In genomic region chr15:101772080-101772710, GRCm38 (mm10) we compare ENCODE assay signal across 9 mouse cellular contexts. TPM values are rescaled to one million over a fixed set of nuclear protein-coding genes. Genes with fewer than 3 reads are reported as not detected.
A peak's percentile ranks its signal among the peaks of the same experiment; 100 is the strongest.
DNase-seq lines count a peak whose midpoint lies in the region; ATAC-seq and TF ChIP-seq lines count a peak whose summit lies in the region.
"Had no signal": no experiment of that assay in that cellular context is flagged by ENCODE, and none has a peak within 500 bp of the region (broad histone marks: within the 10 kb centered on the region; RNA-seq: fewer than 3 reads in every experiment).

No protein-coding gene starts in this region.

- 0 out of 2 replicates have a peak, but pooled peaks have one; percentile 21 for TF ChIP-seq CTCF in gastrocnemius, adult 2 months (IDR thresholded peaks at IDR 0.05)

- no peaks in the 10 kb centered on the region for H3K9me3 ChIP-seq in embryonic facial prominence, embryonic 15.5 days (replicated peaks)
- H3K9me3 ChIP-seq in stomach, embryonic 15.5 days = no peaks in the 10 kb centered on the region

- DNase-seq in gastrocnemius, adult 2 months = no peak
- no peak for DNase-seq in gastrocnemius, postnatal 25 days
- DNase-seq in right cerebral cortex, adult 18-20 months = peak; percentile 10
- no peak for DNase-seq in right cerebral cortex, postnatal 25 days
- peak; percentile 10 to 20 for DNase-seq in layer of hippocampus, postnatal 14 days (ENCODE audit: low spot score in 2 of 2)
- DNase-seq in left cerebral cortex, adult 18-20 months (ENCODE audit: low spot score in 2 of 2) = no peak

- peaks cover 15% of the 10 kb centered on the region; the same call in 1 of the 2 replicates for H3K4me1 ChIP-seq in embryonic facial prominence, embryonic 15.5 days
- H3K4me1 ChIP-seq in stomach, embryonic 15.5 days = no peaks in the 10 kb centered on the region

- no peaks in the 10 kb centered on the region for H3K36me3 ChIP-seq in embryonic facial prominence, embryonic 15.5 days
- H3K36me3 ChIP-seq in stomach, embryonic 15.5 days = no peaks in the 10 kb centered on the region

- intact Hi-C loops in gastrocnemius, adult 2 months (cut with DNase I) = loop anchor here (1.0 to 5.0 kb wide), 5 partner anchors 201 to 435 kb away; no protein-coding TSS in a partner anchor

- 62% methylated on average over 5 of the region's 5 CpGs for WGBS in embryonic facial prominence, embryonic 15.5 days
- WGBS in stomach, embryonic 15.5 days = 61% methylated on average over 5 of the region's 5 CpGs

- no peak overlapping the region for H3K27ac ChIP-seq in gastrocnemius, adult 2 months
- peak overlapping the region; percentile 80 for H3K27ac ChIP-seq in embryonic facial prominence, embryonic 15.5 days (replicated peaks)
- peak overlapping the region; percentile 48; the same call in 1 of the 2 replicates for H3K27ac ChIP-seq in stomach, embryonic 15.5 days

- no peak overlapping the region for H3K9ac ChIP-seq in embryonic facial prominence, embryonic 15.5 days
- no peak overlapping the region for H3K9ac ChIP-seq in stomach, embryonic 15.5 days

- H3K4me3 ChIP-seq in gastrocnemius, adult 2 months = no peak overlapping the region
- H3K4me3 ChIP-seq in embryonic facial prominence, embryonic 15.5 days (replicated peaks) = no peak overlapping the region
- no peak overlapping the region for H3K4me3 ChIP-seq in stomach, embryonic 15.5 days (replicated peaks)

- no peak overlapping the region for H3K4me2 ChIP-seq in embryonic facial prominence, embryonic 15.5 days (replicated peaks)
- H3K4me2 ChIP-seq in stomach, embryonic 15.5 days = no peak overlapping the region

- H3K27me3 ChIP-seq in embryonic facial prominence, embryonic 15.5 days = no peaks in the 10 kb centered on the region
- no peaks in the 10 kb centered on the region for H3K27me3 ChIP-seq in stomach, embryonic 15.5 days (replicated peaks)

- no peak for ATAC-seq in embryonic facial prominence, embryonic 15.5 days (ENCODE audit: insufficient number of reproducible peaks, low FRiP score, low TSS enrichment, low read depth)
- no peak for ATAC-seq in stomach, embryonic 15.5 days (ENCODE audit: insufficient read depth, low FRiP score, low read depth)

RNA-seq across cellular contexts. Expression of gene Krt72, which starts 14.1 kb away (rescaled TPM):
- total RNA-seq in gastrocnemius, adult 2 months (2021) = not detected
- not detected for total RNA-seq in gastrocnemius, postnatal 25 days (2021)
- 7.3 and 8.2 TPM in 2 replicates for polyA plus RNA-seq in embryonic facial prominence, embryonic 15.5 days (2015; fragmentation: Nextera tagmentation; extraction: Ambion mirVana)
- total RNA-seq in layer of hippocampus, postnatal 14 days (2021) = not detected
- not detected in 2 replicates for polyA plus RNA-seq in stomach, embryonic 15.5 days (2015; fragmentation: Nextera tagmentation; extraction: Ambion mirVana)
- total RNA-seq in left cerebral cortex, adult 18-20 months (2021) = not detected
- total RNA-seq: layer of hippocampus, postnatal 36 days had no signal

RNA-seq across cellular contexts. Expression of gene Krt71, which starts 29.3 kb away (rescaled TPM):
- not detected for total RNA-seq in gastrocnemius, adult 2 months (2021)
- total RNA-seq in gastrocnemius, postnatal 25 days (2021) = not detected
- 101 and 197 TPM in 2 replicates for polyA plus RNA-seq in embryonic facial prominence, embryonic 15.5 days (2015; fragmentation: Nextera tagmentation; extraction: Ambion mirVana)
- not detected for total RNA-seq in layer of hippocampus, postnatal 14 days (2021)
- not detected in 2 replicates for polyA plus RNA-seq in stomach, embryonic 15.5 days (2015; fragmentation: Nextera tagmentation; extraction: Ambion mirVana)
- total RNA-seq in left cerebral cortex, adult 18-20 months (2021) = not detected
- total RNA-seq: layer of hippocampus, postnatal 36 days had no signal

RNA-seq across cellular contexts. Expression of gene Krt73, which starts 30.0 kb away (rescaled TPM):
- total RNA-seq in gastrocnemius, adult 2 months (2021) = not detected
- not detected for total RNA-seq in gastrocnemius, postnatal 25 days (2021)
- 17.2 and 30.5 TPM in 2 replicates for polyA plus RNA-seq in embryonic facial prominence, embryonic 15.5 days (2015; fragmentation: Nextera tagmentation; extraction: Ambion mirVana)
- total RNA-seq in layer of hippocampus, postnatal 14 days (2021) = 1 to 10 TPM; 7.7 to 8.2 TPM
- not detected in 2 replicates for polyA plus RNA-seq in stomach, embryonic 15.5 days (2015; fragmentation: Nextera tagmentation; extraction: Ambion mirVana)
- 1 to 10 TPM; 1.7 TPM for total RNA-seq in left cerebral cortex, adult 18-20 months (2021)

RNA-seq across cellular contexts. Expression of gene Krt2, which starts 45.8 kb away (rescaled TPM):
- total RNA-seq in gastrocnemius, adult 2 months (2021) = not detected
- not detected for total RNA-seq in gastrocnemius, postnatal 25 days (2021)
- 1.2 and 2.0 TPM in 2 replicates for polyA plus RNA-seq in embryonic facial prominence, embryonic 15.5 days (2015; fragmentation: Nextera tagmentation; extraction: Ambion mirVana)
- 1 to 10 TPM; 2.6 to 3.7 TPM for total RNA-seq in layer of hippocampus, postnatal 14 days (2021)
- not detected in 2 replicates for polyA plus RNA-seq in stomach, embryonic 15.5 days (2015; fragmentation: Nextera tagmentation; extraction: Ambion mirVana)
- under 1 TPM; 0.28 to 0.67 TPM for total RNA-seq in left cerebral cortex, adult 18-20 months (2021)

RNA-seq across cellular contexts. Expression of gene Krt5, which starts 59.5 kb away (rescaled TPM):
- not detected for total RNA-seq in gastrocnemius, adult 2 months (2021)
- not detected for total RNA-seq in gastrocnemius, postnatal 25 days (2021)
- polyA plus RNA-seq in embryonic facial prominence, embryonic 15.5 days (2015; fragmentation: Nextera tagmentation; extraction: Ambion mirVana) = 867 and 987 TPM in 2 replicates
- total RNA-seq in layer of hippocampus, postnatal 14 days (2021) = under 1 TPM; 0.33 to 0.48 TPM
- 187 and 301 TPM in 2 replicates for polyA plus RNA-seq in stomach, embryonic 15.5 days (2015; fragmentation: Nextera tagmentation; extraction: Ambion mirVana)
- not detected for total RNA-seq in left cerebral cortex, adult 18-20 months (2021)

Comparison
In these comparisons a context has a peak if more than half of its experiments do, and no peak if none do; other contexts are left out.
1. DNase-seq: peak in right cerebral cortex, adult 18-20 months (single experiment) and layer of hippocampus, postnatal 14 days (2 of 2); none in gastrocnemius, adult 2 months (single experiment), gastrocnemius, postnatal 25 days (single experiment), right cerebral cortex, postnatal 25 days (single experiment) and left cerebral cortex, adult 18-20 months (0 of 2).